Mouse (Mus musculus) left cerebral cortex, adult 9 months (tissue): ENCODE data around the gene Gm8005.
"Not testable (repeated sequence)": the region's sequence is repeated elsewhere in the genome, so short reads cannot be mapped to it uniquely, and the experiment has no call there.

Experiments
- DNase-seq, 2 experiments: peaks; one replicate each; pipeline ENCODE4 v3.0.0; 2022; ENCODE audit warnings: low spot score in 2 of 2

The Gm8005 gene

GRCm38 (mm10) chr14:42439573-42439972 lies at the start of gene Gm8005:
TSS of gene Gm8005 (minus strand) at chr14:42439673.
- not testable (repeated sequence) for DNase-seq

GRCm38 (mm10) chr14:42463581-42463980 lies 24.1 kb upstream of the Gm8005 start, which contains the start of gene Gm8011:
TSS of gene Gm8011 (plus strand) at chr14:42463881.
- not testable (repeated sequence) for DNase-seq
